Mouse (Mus musculus): ENCODE measurements around the gene Tjp2. TPM values are rescaled to one million over a fixed set of nuclear protein-coding genes. Genes with fewer than 3 reads are reported as not detected.

Gene Tjp2
- polyA plus RNA-seq, 1 experiment from 2014 or later, result 26.9 TPM

DNA sequence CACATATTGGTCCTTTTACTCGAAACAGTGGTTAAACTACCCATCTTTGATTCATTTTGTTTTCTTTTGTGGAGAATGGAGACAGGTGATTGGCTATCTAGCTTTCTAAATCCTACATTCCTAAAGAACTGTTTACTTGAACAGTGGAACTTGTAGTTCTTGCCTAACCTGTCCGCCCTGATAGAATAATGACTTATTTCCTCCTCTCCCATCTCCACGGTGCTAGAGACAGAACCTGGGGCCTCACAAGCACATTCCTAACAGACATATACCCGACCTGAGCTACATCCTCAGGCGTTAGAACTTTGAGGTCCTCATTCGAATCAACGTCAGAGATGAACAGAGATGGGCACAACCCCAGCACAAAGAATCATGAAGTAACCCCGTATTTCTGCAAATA lies 44.4 kb downstream of the Tjp2 start:
- Histone ChIP-seq H3K36me3 (ENCODE audit: control insufficient read depth, insufficient read depth, low read length) (no peaks in the 10 kb centered on the region), H3K4me1 (ENCODE audit: control insufficient read depth, insufficient read depth, low read length) (no peaks in the 10 kb centered on the region), H3K4me3 (ENCODE audit: low read depth, low read length) (no peak overlapping the region), H3K9ac (ENCODE audit: low read length) (no peak overlapping the region), H3K27ac (replicated peaks; ENCODE audit: low read depth, low read length) (no peak overlapping the region), H3K9me3 (ENCODE audit: control insufficient read depth, low read length) (no peaks in the 10 kb centered on the region), H3K4me2 (ENCODE audit: low read depth, severe bottlenecking) (no peak overlapping the region), H3K27me3 (ENCODE audit: control insufficient read depth, insufficient read depth, low read length) (no peaks in the 10 kb centered on the region)
- DNase-seq (ENCODE audit: low spot score) (no peak), ATAC-seq (ENCODE audit: insufficient number of reproducible peaks, low FRiP score, low TSS enrichment, low read depth) (no peak)
- WGBS, result 70% methylated on average over 8 of the region's 8 CpGs

DNA sequence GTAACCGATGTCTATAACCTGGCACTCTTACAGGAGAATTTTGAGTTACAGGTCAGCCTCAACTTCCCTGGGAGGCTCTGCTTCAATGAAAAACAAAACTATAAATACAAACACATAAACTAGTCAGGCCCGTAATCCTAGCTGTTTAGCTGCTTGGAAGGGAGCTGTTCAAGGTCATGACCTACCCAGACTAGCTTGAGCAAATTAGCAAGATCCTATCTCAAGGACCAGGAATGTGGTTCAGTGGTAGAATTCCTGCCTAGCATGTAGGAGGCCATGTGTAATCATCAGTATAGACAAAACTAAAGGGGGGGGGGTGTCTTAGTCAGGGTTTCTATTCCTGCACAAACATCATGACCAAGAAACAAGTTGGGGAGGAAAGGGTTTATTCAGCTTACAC lies 46.7 kb downstream of the Tjp2 start:
- WGBS, result 58% methylated on average over 2 of the region's 2 CpGs
- DNase-seq (ENCODE audit: low spot score) (no peak), ATAC-seq (ENCODE audit: insufficient number of reproducible peaks, low FRiP score, low TSS enrichment, low read depth) (no peak)
- Histone ChIP-seq H3K9me3 (ENCODE audit: control insufficient read depth, low read length) (no peaks in the 10 kb centered on the region), H3K27me3 (ENCODE audit: control insufficient read depth, insufficient read depth, low read length) (no peaks in the 10 kb centered on the region), H3K4me1 (ENCODE audit: control insufficient read depth, insufficient read depth, low read length) (no peaks in the 10 kb centered on the region), H3K4me3 (ENCODE audit: low read depth, low read length) (no peak overlapping the region), H3K9ac (ENCODE audit: low read length) (no peak overlapping the region), H3K4me2 (ENCODE audit: low read depth, severe bottlenecking) (no peak overlapping the region), H3K36me3 (ENCODE audit: control insufficient read depth, insufficient read depth, low read length) (no peaks in the 10 kb centered on the region), H3K27ac (replicated peaks; ENCODE audit: low read depth, low read length) (no peak overlapping the region)

DNA sequence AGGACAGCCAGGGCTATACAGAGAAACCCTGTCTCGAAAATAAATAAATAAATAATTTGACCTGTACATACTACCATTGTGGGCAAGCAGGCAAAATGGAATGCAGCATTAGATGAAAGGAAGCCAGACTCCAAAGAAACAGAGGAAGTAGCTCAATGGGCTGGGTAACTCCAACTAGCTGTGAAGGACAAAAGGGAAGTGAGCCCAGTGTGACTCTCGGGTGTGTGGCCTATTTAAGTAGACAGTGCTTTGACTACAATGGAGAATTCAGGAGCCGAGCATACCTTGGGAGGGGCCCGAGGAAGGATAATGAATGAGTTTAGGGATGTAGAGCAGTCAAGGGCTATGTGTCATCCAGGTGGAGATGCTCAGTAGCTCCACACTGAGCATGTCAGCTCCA lies 48.1 kb downstream of the Tjp2 start:
- DNase-seq (ENCODE audit: low spot score) (no peak), ATAC-seq (ENCODE audit: insufficient number of reproducible peaks, low FRiP score, low TSS enrichment, low read depth) (no peak)
- 87% methylated on average over 4 of the region's 4 CpGs for WGBS
- H3K27ac ChIP-seq (replicated peaks; ENCODE audit: low read depth, low read length), result no peak overlapping the region
- no peaks in the 10 kb centered on the region for H3K9me3 ChIP-seq (ENCODE audit: control insufficient read depth, low read length)
- no peaks in the 10 kb centered on the region for H3K36me3 ChIP-seq (ENCODE audit: control insufficient read depth, insufficient read depth, low read length)
- no peaks in the 10 kb centered on the region for H3K4me1 ChIP-seq (ENCODE audit: control insufficient read depth, insufficient read depth, low read length)
- no peak overlapping the region for H3K4me3 ChIP-seq (ENCODE audit: low read depth, low read length)
- H3K4me2 ChIP-seq (ENCODE audit: low read depth, severe bottlenecking), result no peak overlapping the region
- no peaks in the 10 kb centered on the region for H3K27me3 ChIP-seq (ENCODE audit: control insufficient read depth, insufficient read depth, low read length)
- H3K9ac ChIP-seq (ENCODE audit: low read length), result no peak overlapping the region

DNA sequence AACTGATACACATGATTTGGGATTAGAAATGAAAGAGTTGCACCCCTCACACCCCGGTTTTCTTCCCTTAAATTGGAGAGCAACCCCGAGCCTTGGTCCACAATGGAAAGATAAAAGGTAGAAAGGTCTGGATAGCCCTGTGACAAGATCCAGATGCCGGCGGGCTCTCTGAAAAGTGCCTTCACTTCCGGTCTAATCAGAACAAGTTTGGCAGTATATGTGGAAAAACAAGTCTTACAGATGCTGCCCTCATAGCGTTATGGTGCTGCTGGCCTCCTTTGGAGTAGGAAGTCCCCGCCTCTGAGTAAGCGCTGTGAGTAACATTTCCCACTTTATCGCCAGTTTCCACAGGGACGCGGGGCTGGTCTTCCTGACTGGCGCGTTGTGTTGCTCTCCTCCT lies 49.9 kb downstream of the Tjp2 start:
- Histone ChIP-seq H3K9ac (ENCODE audit: low read length) (no peak overlapping the region), H3K9me3 (ENCODE audit: control insufficient read depth, low read length) (no peaks in the 10 kb centered on the region), H3K27ac (replicated peaks; ENCODE audit: low read depth, low read length) (no peak overlapping the region), H3K4me3 (ENCODE audit: low read depth, low read length) (peak overlapping the region; percentile 80; the same call in 1 of the 2 replicates), H3K27me3 (ENCODE audit: control insufficient read depth, insufficient read depth, low read length) (no peaks in the 10 kb centered on the region), H3K4me1 (ENCODE audit: control insufficient read depth, insufficient read depth, low read length) (no peaks in the 10 kb centered on the region), H3K4me2 (ENCODE audit: low read depth, severe bottlenecking) (peak overlapping the region; percentile 53), H3K36me3 (ENCODE audit: control insufficient read depth, insufficient read depth, low read length) (no peaks in the 10 kb centered on the region)
- DNase-seq (ENCODE audit: low spot score) (peak; percentile 56), ATAC-seq (ENCODE audit: insufficient number of reproducible peaks, low FRiP score, low TSS enrichment, low read depth) (no peak)
- WGBS, result 2% methylated on average over 13 of the region's 13 CpGs

DNA sequence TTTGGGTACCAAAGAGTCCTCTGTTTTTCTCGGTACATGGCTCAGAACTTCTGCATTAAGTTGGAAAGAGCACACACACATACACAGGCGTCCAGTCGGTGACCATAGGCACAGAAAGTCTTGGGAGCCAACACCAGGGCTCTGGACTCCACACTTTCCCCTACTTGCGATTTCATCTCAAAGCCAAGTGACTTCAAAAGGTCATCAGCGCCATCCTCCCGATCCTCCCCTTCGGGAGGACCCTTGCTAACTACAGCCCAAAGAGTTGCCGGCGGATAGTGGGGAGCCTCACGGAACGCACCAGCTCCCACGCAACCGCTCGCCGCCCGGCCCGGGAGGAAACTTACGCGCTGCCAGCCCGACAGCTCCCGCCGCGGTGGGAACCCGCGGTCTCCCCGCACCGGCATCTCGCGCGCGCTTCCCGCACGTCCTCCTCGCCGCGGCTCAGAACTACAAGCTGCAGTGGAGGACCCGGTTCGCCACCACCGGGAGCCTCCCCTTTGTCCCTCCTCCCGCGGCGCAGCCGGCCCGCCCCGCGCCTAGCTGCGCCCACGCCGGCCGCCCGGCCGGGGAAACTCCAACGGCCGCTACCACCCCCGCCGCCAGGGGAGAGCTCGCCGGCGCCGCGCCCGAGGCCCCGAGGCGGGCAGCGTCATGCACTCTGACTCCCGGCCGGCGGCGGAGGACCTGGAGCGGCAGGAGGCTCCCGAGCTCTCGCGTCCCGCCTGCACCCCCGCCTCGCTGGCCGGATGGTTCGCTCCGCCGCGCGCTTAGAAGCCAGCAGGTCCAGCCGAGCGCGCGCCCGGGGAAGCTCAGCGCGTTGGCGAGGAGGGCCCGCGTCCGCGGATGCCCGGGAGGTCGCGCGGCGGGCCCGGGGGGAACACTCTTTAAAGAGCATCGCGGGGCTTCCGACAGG lies 51.0 kb downstream of the Tjp2 start:
- Histone ChIP-seq H3K27ac (replicated peaks; ENCODE audit: low read depth, low read length) (peak overlapping the region; percentile 56; the same call in 1 of the 2 replicates), H3K36me3 (ENCODE audit: control insufficient read depth, insufficient read depth, low read length) (no peaks in the 10 kb centered on the region), H3K4me1 (ENCODE audit: control insufficient read depth, insufficient read depth, low read length) (no peaks in the 10 kb centered on the region), H3K9me3 (ENCODE audit: control insufficient read depth, low read length) (no peaks in the 10 kb centered on the region), H3K4me2 (ENCODE audit: low read depth, severe bottlenecking) (peak overlapping the region; percentile 53), H3K9ac (ENCODE audit: low read length) (peak overlapping the region; percentile 90), H3K27me3 (ENCODE audit: control insufficient read depth, insufficient read depth, low read length) (no peaks in the 10 kb centered on the region), H3K4me3 (ENCODE audit: low read depth, low read length) (peak overlapping the region; percentile 80)
- DNase-seq (ENCODE audit: low spot score) (peak; percentile 95), ATAC-seq (ENCODE audit: insufficient number of reproducible peaks, low FRiP score, low TSS enrichment, low read depth) (peak; percentile 84)
- under 1% methylated on average over 89 of the region's 103 CpGs for WGBS

DNA sequence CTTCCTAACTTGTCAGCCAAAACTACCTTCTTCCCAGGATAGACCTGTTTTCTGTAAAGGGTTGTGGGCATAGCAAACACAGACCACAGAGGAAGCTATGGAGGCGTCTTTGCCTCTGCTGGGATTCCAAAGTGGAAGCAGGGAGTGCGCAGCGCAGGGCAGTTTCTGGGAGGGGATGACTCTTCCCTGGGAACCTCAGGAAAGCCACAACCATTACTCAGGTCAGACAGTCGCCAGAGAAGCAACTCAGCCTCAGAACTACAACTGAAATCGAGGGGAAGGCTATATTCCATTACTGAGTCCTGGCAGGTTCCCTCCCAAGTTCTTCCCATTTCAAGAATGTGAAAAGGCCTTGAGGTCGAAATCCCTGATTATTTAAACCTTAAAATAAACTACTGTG lies 51.8 kb downstream of the Tjp2 start:
- Histone ChIP-seq H3K9ac (ENCODE audit: low read length) (peak overlapping the region; percentile 90), H3K4me3 (ENCODE audit: low read depth, low read length) (peak overlapping the region; percentile 80), H3K4me1 (ENCODE audit: control insufficient read depth, insufficient read depth, low read length) (no peaks in the 10 kb centered on the region), H3K27ac (replicated peaks; ENCODE audit: low read depth, low read length) (no peak overlapping the region), H3K36me3 (ENCODE audit: control insufficient read depth, insufficient read depth, low read length) (no peaks in the 10 kb centered on the region), H3K4me2 (ENCODE audit: low read depth, severe bottlenecking) (peak overlapping the region; percentile 53), H3K9me3 (ENCODE audit: control insufficient read depth, low read length) (no peaks in the 10 kb centered on the region), H3K27me3 (ENCODE audit: control insufficient read depth, insufficient read depth, low read length) (no peaks in the 10 kb centered on the region)
- DNase-seq (ENCODE audit: low spot score), result no peak
- WGBS, result 24% methylated on average over 6 of the region's 6 CpGs
- no peak for ATAC-seq (ENCODE audit: insufficient number of reproducible peaks, low FRiP score, low TSS enrichment, low read depth)

DNA sequence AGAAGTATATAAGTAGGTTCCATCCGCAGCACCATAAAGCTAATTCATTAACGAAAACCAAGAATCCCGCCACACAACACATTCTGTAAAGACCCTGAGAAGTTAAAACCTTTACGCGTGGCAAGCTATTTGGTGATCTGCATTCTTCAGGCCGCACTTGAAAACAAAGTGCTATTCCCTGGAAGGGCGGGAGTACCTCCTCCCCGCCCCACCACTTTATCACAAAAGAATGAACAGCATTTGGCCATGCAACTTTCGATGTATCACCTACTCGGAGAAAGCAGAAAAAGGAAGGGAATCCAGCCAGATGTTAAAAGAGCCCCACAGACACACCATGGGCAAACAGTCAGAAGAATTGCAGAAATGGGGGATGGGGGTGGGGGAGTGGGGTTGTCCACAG lies 56.3 kb downstream of the Tjp2 start:
- Histone ChIP-seq H3K9ac (ENCODE audit: low read length) (no peak overlapping the region), H3K9me3 (ENCODE audit: control insufficient read depth, low read length) (no peaks in the 10 kb centered on the region), H3K4me1 (ENCODE audit: control insufficient read depth, insufficient read depth, low read length) (peaks cover 20% of the 10 kb centered on the region), H3K27ac (replicated peaks; ENCODE audit: low read depth, low read length) (no peak overlapping the region), H3K27me3 (ENCODE audit: control insufficient read depth, insufficient read depth, low read length) (no peaks in the 10 kb centered on the region), H3K4me2 (ENCODE audit: low read depth, severe bottlenecking) (no peak overlapping the region), H3K4me3 (ENCODE audit: low read depth, low read length) (no peak overlapping the region), H3K36me3 (ENCODE audit: control insufficient read depth, insufficient read depth, low read length) (no peaks in the 10 kb centered on the region)
- no peak for ATAC-seq (ENCODE audit: insufficient number of reproducible peaks, low FRiP score, low TSS enrichment, low read depth)
- WGBS, result 77% methylated on average over 10 of the region's 10 CpGs
- no peak for DNase-seq (ENCODE audit: low spot score)

DNA sequence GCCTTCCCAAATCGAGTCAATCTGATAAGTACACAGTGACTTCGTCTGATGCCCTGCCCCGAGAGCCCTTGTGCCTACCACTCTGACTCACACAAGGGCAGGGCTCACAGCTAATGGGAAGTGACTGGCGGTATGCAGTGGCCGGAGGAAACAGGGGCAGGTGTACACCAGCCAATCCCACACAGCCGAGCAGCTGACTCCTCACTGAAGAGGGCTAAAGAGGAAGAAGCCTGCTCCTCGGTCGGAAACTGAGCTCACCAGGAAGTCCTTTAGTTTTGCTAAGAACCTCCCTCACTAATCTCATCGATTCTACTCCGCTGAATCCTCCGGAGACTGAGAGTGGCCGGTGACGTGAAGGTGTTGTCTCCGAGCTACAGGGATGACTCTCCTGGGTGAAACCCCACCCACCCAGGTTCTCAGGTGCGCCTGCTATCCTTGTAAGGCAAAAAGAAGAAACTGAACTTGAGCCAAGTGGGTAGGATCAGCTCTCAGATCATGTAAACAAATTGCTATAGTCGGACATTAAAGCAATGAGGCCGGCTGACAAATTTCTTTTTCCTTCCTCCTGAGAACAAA lies 58.2 kb downstream of the Tjp2 start:
- Histone ChIP-seq H3K9me3 (ENCODE audit: control insufficient read depth, low read length) (no peaks in the 10 kb centered on the region), H3K4me2 (ENCODE audit: low read depth, severe bottlenecking) (peak overlapping the region; percentile 33), H3K4me1 (ENCODE audit: control insufficient read depth, insufficient read depth, low read length) (peaks cover 20% of the 10 kb centered on the region), H3K36me3 (ENCODE audit: control insufficient read depth, insufficient read depth, low read length) (no peaks in the 10 kb centered on the region), H3K27me3 (ENCODE audit: control insufficient read depth, insufficient read depth, low read length) (no peaks in the 10 kb centered on the region), H3K27ac (replicated peaks; ENCODE audit: low read depth, low read length) (no peak overlapping the region), H3K4me3 (ENCODE audit: low read depth, low read length) (no peak overlapping the region), H3K9ac (ENCODE audit: low read length) (0 out of 2 replicates have a peak overlapping the region, but pooled peaks have one; percentile 19)
- ATAC-seq (ENCODE audit: insufficient number of reproducible peaks, low FRiP score, low TSS enrichment, low read depth) (peak; percentile 76; the same call in 1 of the 2 replicates), DNase-seq (ENCODE audit: low spot score) (peak; percentile 60)
- WGBS, result 18% methylated on average over 17 of the region's 17 CpGs

All from limb, embryonic 11.5 days (tissue).